Mouse (Mus musculus): ENCODE measurements around the gene Rfx4. TPM values are rescaled to one million over a fixed set of nuclear protein-coding genes. Genes with fewer than 3 reads are reported as not detected.

Gene Rfx4
- total RNA-seq, 2 experiments from 2014 or later: not detected

GRCm38 (mm10) chr10:84871921-84872320 lies 116.1 kb downstream of the Rfx4 start:
- DNase-seq: no peak

DNA sequence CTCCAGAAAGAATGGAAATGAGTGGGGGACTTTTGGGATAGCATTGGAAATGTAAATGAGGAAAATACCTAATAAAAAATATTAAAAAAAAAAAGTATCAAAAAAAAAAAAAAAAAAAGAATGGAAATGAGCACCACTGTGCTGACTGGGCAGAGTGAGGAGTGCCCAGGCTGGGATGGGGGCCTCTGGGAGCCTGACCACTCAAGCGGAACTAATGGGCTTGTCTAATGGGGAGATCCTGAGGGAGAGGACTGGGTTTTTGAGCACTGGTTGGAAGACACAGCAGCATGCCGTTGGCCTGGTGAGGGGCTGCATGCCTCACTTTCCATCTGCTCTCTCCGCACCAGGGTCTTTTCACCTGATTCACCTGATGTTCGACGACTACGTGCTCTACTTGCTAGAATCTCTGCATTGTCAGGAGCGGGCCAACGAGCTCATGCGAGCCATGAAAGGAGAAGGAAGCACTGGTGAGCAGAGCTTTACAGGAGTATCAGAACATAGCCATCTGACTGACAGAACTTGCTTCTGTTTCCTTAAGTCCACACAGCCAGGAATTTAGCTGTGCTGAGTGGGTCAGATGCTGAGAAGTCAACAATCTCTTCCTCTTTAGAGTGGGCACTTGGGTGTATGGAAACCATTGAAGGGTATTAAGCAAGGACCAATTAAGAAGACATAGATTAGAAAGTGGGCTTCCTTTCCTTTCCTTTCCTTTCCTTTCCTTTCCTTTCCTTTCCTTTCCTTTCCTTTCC lies 124.1 kb downstream of the Rfx4 start:
- DNase-seq: no peak

DNA sequence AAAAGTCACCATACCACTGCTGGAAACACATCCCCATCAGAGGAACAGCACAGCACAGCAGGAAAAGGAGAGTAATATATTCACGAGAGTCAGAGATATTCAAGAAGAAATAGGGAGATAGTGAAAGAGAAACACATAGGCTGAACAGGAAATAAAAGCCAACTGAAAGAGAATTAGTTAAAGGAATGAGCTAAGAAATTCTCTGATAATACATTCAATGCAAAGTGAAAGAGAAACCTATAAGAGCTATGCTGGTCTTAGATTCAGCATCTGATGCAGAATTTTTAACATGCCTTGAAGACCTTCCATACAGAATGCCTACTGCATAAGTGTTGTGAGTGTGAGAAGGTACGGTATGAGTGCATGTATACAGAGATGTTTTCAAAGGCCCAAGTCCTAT lies 126.7 kb downstream of the Rfx4 start:
- no peak for DNase-seq

GRCm38 (mm10) chr10:84885341-84885884 lies 129.6 kb downstream of the Rfx4 start:
- peak; percentile 24 for DNase-seq

GRCm38 (mm10) chr10:84886221-84886627 lies 130.4 kb downstream of the Rfx4 start:
- DNase-seq: no peak

- no peak for DNase-seq
These were observed 130.9 kb downstream of the Rfx4 start for GRCm38 (mm10) chr10:84886785-84887184.

GRCm38 (mm10) chr10:84889096-84889846 lies 133.4 kb downstream of the Rfx4 start:
- DNase-seq: no peak

- no peak for DNase-seq
These were observed 140.0 kb downstream of the Rfx4 start for GRCm38 (mm10) chr10:84895810-84896358.

DNA sequence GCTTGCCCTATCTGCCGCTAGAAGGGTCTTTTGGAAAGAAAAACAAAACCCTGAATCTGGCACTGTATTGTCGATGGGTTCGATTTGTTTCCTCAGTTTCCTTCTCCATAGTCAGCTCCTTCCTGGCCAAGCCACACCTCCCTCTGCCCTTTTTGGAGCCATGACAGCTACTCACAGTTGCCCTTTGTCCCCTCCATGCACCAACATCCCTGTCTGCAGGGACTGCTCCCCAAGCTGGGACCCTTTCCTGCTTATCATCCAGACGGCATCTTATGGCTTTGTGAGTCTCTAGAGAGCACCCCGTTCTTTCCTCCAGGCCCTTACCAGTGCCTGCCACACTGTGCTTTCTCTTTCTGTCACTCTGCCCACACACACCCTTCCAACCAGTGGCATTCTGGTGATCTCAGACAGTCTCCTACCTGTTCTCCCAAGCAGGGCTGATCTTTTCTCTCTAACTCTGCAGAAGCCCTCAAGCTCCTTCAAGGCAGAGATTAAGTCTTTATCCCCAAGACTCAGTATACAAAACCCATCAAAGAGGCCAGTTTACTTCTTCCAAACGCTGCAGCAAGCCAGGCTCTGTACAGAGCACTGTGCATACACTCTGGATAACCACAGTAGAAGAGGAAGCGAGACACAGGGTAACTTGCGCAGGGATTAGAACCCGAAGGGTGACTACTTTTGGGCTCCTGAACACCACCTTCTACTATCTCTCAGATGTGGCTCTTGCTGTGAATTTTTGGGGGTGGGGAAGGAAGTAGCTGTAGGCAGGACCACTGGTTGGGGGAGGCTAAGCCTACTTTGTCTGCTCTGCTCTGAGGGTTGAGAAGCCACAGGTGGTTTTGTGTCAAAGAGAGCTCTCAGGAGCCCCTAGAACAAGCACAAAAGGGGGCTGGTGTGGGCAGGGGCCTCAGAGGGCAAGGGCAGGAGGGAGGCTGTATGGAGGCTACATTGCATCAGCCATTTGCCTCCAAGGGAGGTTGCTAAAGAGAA lies 141.4 kb downstream of the Rfx4 start:
- no peak for DNase-seq

GRCm38 (mm10) chr10:84898144-84898979 lies 142.5 kb downstream of the Rfx4 start:
- DNase-seq: no peak

- peak; percentile 20 for DNase-seq
These were observed 145.8 kb downstream of the Rfx4 start for GRCm38 (mm10) chr10:84901676-84902075.

DNA sequence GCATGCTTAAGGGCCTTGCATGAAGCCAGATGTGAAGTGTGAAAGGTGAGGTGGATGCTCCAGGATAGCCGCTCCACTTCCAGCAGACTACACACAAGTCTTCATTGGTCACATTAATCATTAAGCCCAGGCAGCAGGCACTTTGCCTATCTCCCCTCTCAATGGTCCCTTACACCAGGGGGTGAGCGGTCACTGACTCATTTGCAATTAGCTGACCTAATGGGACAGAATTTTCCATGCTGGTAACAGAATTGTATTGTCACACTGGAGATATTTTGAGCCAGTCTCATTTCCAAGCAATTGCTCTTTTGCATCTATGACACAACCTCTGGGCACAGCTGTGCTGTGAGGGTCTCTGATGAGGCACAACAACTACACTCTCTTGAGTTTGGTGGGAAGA lies 146.4 kb downstream of the Rfx4 start:
- DNase-seq: no peak

- DNase-seq: no peak
These were observed 147.4 kb downstream of the Rfx4 start for GRCm38 (mm10) chr10:84903307-84903706.

DNA sequence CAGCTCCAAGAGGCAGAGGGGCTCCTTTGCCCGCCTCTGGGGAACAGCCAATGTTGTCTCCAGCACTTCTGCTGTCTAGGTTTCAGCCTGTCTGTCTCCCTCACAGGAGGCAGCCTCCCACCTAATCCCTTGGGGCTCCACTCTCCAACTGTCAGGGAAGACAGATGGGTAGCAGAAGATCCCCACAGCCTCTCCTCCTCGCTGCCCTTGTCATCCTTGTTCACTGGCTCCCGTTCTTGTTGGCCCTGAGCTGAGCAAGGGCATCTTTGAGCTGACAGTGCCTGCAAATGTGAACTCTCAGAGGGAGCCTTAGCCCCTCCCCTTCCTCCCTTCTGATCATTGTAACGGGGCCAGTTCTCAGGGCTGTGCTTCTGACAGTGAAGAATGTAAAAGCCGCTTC lies 147.9 kb downstream of the Rfx4 start:
- no peak for DNase-seq

GRCm38 (mm10) chr10:84906895-84907294 lies 151.0 kb downstream of the Rfx4 start:
- DNase-seq: no peak

DNA sequence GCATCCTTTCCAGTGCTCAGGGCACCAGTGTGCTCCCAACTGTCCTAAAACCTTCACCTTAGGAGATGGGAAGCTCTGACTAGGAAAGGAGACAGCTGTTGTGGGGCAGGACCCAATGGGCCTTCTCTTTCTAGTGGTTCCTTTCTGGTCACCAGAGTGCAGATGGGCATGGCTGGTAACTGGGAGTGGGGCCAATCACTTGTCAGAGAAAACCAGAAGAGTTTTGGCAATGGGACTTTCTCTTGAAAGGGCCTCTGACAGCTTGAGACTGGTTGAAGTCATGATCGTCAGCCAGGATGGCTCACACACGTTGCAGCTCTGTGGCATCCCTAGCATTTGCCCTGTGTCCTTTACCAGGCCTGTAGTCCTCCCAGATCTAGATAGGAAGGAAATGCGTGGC lies 152.1 kb downstream of the Rfx4 start:
- DNase-seq: no peak

DNA sequence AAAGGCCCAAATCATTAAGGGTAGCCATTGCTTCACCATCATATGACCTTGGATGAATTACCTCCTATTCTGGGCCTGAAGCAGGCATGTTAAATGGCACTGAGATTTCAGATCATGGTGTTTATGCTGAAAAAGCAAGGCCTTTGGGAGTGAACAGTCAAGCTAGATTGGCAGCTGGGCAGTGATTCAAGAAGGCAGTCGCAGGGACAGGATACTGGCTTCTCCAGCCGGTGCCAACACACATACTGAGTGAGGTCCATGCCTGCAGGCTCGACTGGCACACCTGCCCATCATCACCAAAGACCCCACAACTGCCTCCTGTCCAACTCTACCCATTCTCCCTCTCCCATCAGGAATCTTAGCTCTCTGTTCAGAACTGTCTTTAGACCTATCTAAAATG lies 152.6 kb downstream of the Rfx4 start:
- no peak for DNase-seq

DNA sequence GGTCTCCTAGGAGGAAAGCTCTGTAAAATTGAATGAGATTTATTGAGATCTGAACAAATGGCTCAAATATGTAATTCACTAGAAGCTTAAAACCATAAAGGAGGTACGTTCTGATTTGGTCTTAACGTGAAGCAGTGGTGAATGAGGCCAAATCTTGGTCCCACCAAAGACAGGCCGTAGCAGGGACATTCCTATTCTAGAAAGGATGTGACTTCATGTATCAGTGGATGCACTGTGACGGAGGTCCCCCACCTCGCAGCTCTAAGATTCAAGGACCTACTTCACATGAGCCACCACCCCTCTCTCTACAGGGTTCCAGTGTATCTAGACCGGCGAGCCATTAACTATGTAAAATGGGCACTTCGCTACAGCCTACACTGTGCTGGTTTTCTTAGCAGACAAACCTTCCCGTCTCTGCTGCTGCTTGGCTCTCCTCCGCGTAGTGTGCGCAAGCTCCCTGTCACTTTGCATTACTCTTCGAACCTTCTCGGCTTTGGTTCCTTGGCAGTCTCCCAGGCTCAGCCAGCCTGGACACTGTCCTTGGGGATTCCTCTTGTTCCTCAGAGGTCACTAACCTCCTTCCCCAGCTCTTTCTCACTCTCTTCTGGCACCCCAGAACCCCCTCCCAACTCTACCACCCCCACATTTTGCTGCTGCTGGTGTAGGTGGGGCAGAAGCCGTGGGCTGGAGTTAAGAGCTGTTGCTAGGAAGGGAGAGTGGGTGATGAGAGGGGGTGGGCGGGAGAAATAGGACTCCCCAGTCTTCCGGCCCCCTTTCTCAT lies 153.3 kb downstream of the Rfx4 start:
- no peak for DNase-seq

DNA sequence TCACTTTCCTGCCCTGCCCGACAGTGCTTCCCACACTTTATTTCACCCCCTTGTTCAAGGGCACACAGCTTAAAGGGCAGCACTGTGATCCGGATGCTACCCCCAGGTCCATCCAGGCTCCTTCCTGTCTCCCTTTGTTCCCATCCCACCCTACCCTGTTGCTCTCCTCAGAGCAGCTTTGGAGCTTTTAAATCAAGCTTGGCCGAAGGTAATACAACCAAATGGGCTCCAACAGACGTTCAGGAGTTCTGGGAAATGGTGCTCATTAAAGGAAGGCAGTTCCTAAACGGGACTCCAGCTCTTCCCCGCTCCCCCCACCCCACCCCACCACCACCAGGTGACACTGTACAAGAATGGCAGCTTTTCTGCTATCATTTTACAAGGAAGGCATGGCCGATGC lies 154.3 kb downstream of the Rfx4 start:
- no peak for DNase-seq

DNA sequence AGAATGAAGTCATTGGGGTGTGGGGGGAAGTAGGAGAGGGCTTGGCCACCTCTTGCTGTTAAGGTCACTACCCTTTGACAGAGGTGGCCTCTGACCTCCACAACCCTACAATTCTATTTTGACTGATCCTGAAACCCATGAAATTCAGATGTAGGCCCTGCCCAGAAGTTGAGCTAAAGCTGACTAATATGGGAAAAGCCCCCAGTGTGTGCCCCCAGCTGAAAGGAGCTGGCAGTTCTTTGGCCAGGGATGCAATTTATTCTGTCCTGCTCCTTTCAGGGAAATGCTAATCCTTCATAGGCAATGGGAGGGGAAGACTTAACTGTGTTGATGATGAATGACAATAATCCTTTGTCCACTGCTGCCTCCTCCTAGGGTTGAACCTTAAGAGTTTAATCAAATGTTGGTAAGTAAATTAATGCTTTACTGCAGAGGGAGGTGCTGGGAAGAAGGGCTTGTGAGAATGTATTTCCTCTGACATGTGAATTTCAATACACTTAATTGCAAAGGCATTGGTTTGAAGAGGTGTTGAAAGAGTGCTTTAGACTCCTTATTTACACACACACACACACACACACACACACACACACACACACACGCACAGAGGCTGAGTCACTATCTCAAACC lies 155.0 kb downstream of the Rfx4 start:
- DNase-seq: no peak

All from gastrocnemius, postnatal 25 days (tissue).